In the genomic region with DNA sequence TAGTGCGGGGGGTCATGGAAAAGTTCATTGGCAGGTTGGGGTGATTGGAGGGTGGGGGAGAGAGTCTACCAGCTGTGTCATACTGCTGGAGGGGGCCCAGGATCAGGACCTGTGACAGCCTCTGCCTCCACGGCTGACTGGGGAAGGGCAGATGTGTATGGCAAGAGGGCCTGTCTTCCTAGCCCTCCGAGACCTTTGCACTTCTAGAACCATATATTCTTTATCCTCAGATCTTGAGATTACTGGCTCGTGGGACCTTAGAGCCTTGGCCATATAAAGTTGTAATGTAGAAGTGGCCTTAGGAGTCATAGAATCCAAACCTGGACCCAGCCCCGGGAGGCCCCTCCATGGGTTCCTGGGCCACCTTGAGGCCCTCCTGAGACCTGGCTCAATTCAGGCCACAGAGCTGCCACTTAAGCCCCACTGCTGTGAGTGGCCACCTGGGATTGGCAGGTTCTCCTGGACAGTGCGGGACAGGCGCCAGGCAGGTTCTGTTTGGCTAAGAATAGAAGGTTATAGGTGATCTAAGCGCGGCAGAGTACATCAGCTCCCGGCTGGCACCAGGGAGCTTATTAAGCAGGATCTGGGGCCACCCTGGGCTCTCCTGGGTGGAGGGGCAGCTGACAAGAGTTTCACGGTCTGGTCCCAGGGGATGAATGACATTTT, we compare ENCODE assay signal across 14 mouse cellular contexts. TPM values are rescaled to one million over a fixed set of nuclear protein-coding genes. Genes with fewer than 3 reads are reported as not detected.
DNase-seq lines count a peak whose midpoint lies in the region; ATAC-seq lines count a peak whose summit lies in the region.
"Had no signal": no experiment of that assay in that cellular context is flagged by ENCODE, and none has a peak within 500 bp of the region (broad histone marks: within the 10 kb centered on the region; RNA-seq: fewer than 3 reads in every experiment).

No protein-coding gene starts in this region.

- no peak overlapping the region for H3K4me2 ChIP-seq in forebrain, embryonic 11.5 days (ENCODE audit: low read depth, low read length, severe bottlenecking)
- H3K4me2 ChIP-seq in forebrain, embryonic 12.5 days: no peak overlapping the region
- no peak overlapping the region for H3K4me2 ChIP-seq in heart, embryonic 15.5 days
- H3K4me2 ChIP-seq: embryonic facial prominence, embryonic 15.5 days had no signal

- peaks cover 3% of the 10 kb centered on the region for H3K4me1 ChIP-seq in forebrain, embryonic 11.5 days (replicated peaks; ENCODE audit: control insufficient read depth, insufficient read depth, low read length)
- H3K4me1 ChIP-seq in forebrain, embryonic 12.5 days: peaks cover 21% of the 10 kb centered on the region
- H3K4me1 ChIP-seq in heart, embryonic 15.5 days (replicated peaks): peaks cover 39% of the 10 kb centered on the region

- no peak overlapping the region for H3K4me3 ChIP-seq in forebrain, embryonic 11.5 days (ENCODE audit: low read depth, low read length)
- H3K4me3 ChIP-seq in forebrain, embryonic 12.5 days (replicated peaks): no peak overlapping the region
- H3K4me3 ChIP-seq in heart, embryonic 15.5 days: no peak overlapping the region
- H3K4me3 ChIP-seq: embryonic facial prominence, embryonic 15.5 days had no signal

- no peak overlapping the region for H3K9ac ChIP-seq in forebrain, embryonic 11.5 days (ENCODE audit: low read length)
- H3K9ac ChIP-seq in forebrain, embryonic 12.5 days: no peak overlapping the region
- H3K9ac ChIP-seq in heart, embryonic 15.5 days: no peak overlapping the region
- H3K9ac ChIP-seq: embryonic facial prominence, embryonic 15.5 days had no signal

- ATAC-seq in forebrain, embryonic 11.5 days (replicated peaks; ENCODE audit: low FRiP score): 0 out of 2 replicates have a peak, but pooled peaks have one; percentile 4
- no peak for ATAC-seq in forebrain, embryonic 12.5 days (ENCODE audit: low FRiP score)
- no peak for ATAC-seq in heart, embryonic 15.5 days (replicated peaks; ENCODE audit: insufficient number of reproducible peaks, insufficient read depth, low FRiP score, low read depth)

- no peak for DNase-seq in forebrain, embryonic 11.5 days (ENCODE audit: low spot score)
- DNase-seq in lung, postnatal 36 days: peak; percentile 58
- no peak for DNase-seq in lung, postnatal 4 days
- no peak for DNase-seq in layer of hippocampus, postnatal 25 days (ENCODE audit: extremely low spot score in 1 of 2, low spot score in 1 of 2)
- DNase-seq in adrenal gland, adult 18-20 months (ENCODE audit: low spot score in 2 of 2): no peak
- DNase-seq in thymus, adult 18-20 months: no peak
- DNase-seq: adrenal gland, postnatal 25 days; right cerebral cortex, adult 18-20 months; thymus, adult 2 months had no signal

- H3K9me3 ChIP-seq in forebrain, embryonic 11.5 days (ENCODE audit: control insufficient read depth, low read length): no peaks in the 10 kb centered on the region
- H3K9me3 ChIP-seq in forebrain, embryonic 12.5 days: no peaks in the 10 kb centered on the region
- no peaks in the 10 kb centered on the region for H3K9me3 ChIP-seq in heart, embryonic 15.5 days (replicated peaks)
- H3K9me3 ChIP-seq: embryonic facial prominence, embryonic 15.5 days; G1E had no signal

- H3K27me3 ChIP-seq in forebrain, embryonic 11.5 days (ENCODE audit: control insufficient read depth, insufficient read depth, low read length): no peaks in the 10 kb centered on the region
- H3K27me3 ChIP-seq in forebrain, embryonic 12.5 days: no peaks in the 10 kb centered on the region
- no peaks in the 10 kb centered on the region for H3K27me3 ChIP-seq in heart, embryonic 15.5 days
- H3K27me3 ChIP-seq: embryonic facial prominence, embryonic 15.5 days had no signal

- no peaks in the 10 kb centered on the region; the same call in 1 of the 2 replicates for H3K36me3 ChIP-seq in forebrain, embryonic 11.5 days (ENCODE audit: control insufficient read depth, insufficient read depth, low read length)
- H3K36me3 ChIP-seq in forebrain, embryonic 12.5 days (replicated peaks): peaks cover 10% of the 10 kb centered on the region
- H3K36me3 ChIP-seq in heart, embryonic 15.5 days: no peaks in the 10 kb centered on the region; the same call in 1 of the 2 replicates
- H3K36me3 ChIP-seq: embryonic facial prominence, embryonic 15.5 days; G1E had no signal

- WGBS in forebrain, embryonic 11.5 days: 79% methylated on average over 11 of the region's 11 CpGs
- 81% methylated on average over 11 of the region's 11 CpGs for WGBS in forebrain, embryonic 12.5 days
- WGBS in heart, embryonic 15.5 days: 58% methylated on average over 11 of the region's 11 CpGs

- no peak overlapping the region for H3K27ac ChIP-seq in forebrain, embryonic 11.5 days (ENCODE audit: low read depth, low read length)
- no peak overlapping the region for H3K27ac ChIP-seq in forebrain, embryonic 12.5 days
- H3K27ac ChIP-seq in heart, embryonic 15.5 days: peak overlapping the region; percentile 51

RNA-seq across cellular contexts. Expression of a gene that starts 15.9 kb away (rescaled TPM):
- polyA plus RNA-seq in forebrain, embryonic 11.5 days (2014; fragmentation: Nextera tagmentation; extraction: Ambion mirVana): 18.6 and 19.1 TPM in 2 replicates
- 29.9 and 34.4 TPM in 2 replicates for polyA plus RNA-seq in forebrain, embryonic 12.5 days (2016; fragmentation: Nextera tagmentation; extraction: Ambion mirVana)
- 20.8 and 26.1 TPM in 2 replicates for polyA plus RNA-seq in heart, embryonic 15.5 days (2015; fragmentation: Nextera tagmentation; extraction: Ambion mirVana)
- 10 to 100 TPM; 20.3 to 26.2 TPM for total RNA-seq in layer of hippocampus, postnatal 25 days (2021)
- total RNA-seq in adrenal gland, adult 18-20 months (2021): 1 to 10 TPM; 5.4 to 7.5 TPM
- total RNA-seq: common myeloid progenitor, adult 5-6 weeks had no signal

RNA-seq across cellular contexts. Expression of a gene that starts 44.1 kb away (rescaled TPM):
- polyA plus RNA-seq in forebrain, embryonic 11.5 days (2014; fragmentation: Nextera tagmentation; extraction: Ambion mirVana): 239 and 255 TPM in 2 replicates
- 425 and 501 TPM in 2 replicates for polyA plus RNA-seq in forebrain, embryonic 12.5 days (2016; fragmentation: Nextera tagmentation; extraction: Ambion mirVana)
- 1,031 and 1,221 TPM in 2 replicates for polyA plus RNA-seq in heart, embryonic 15.5 days (2015; fragmentation: Nextera tagmentation; extraction: Ambion mirVana)
- total RNA-seq in layer of hippocampus, postnatal 25 days (2021): 10 to 100 TPM; 29.1 to 30.3 TPM
- total RNA-seq in adrenal gland, adult 18-20 months (2021): 100 to 1,000 TPM; 244 to 442 TPM
- polyA plus RNA-seq: G1E had no signal
